Mouse (Mus musculus): ENCODE data around the gene Hk1.

DNA sequence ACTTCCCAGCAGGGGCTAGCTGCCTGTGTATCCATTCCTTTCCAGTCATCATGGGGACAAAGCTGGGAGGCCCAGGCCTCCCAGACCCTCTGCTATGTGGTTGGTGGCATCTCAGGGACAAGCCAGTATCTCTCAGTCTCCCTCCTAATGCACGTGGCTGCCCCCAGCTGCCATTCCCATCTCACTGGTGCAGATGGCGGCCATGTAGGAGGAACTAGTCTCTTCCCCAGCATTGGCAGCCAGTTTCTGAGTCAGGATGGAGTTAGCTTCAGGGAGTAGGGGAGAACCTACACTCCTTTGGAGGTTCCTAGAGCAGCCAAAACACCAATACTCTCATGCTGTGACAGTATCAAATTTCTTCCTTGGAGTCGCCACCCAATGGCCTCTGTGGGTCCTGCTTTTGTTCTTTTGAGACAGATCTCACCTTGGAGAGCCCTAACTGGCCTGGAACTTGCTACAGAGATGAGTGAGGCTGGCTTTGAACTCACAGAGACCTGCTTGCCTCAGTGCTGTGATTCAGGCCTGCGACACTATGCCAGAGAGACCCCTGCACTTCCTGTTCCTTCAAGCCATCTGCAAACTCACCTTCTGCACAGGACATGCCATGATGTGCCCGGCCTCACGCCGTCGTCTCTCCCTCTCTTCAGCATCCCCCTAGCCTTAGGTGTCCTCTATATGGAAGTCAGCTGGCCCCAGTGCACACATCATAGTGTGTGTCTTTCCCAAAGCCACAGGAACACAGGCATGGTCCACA lies 52.7 kb downstream of the Hk1 start:
- no peak for TF ChIP-seq CTCF (IDR thresholded peaks at IDR 0.05; ENCODE audit: borderline replicate concordance, insufficient read depth, low read length)
- no peak for TF ChIP-seq POLR2A (IDR thresholded peaks at IDR 0.05; ENCODE audit: low read depth, low read length)

All from embryonic fibroblast, embryonic 13.5 days (primary cell).